Mouse (Mus musculus): ENCODE results near the gene Myh3. TPM values are rescaled to one million over a fixed set of nuclear protein-coding genes. Genes with fewer than 3 reads are reported as not detected.

Myh3 gene
- polyA plus RNA-seq (2015; fragmentation: Nextera tagmentation; extraction: Ambion mirVana), result 1.6 and 1.8 TPM in 2 replicates

DNA sequence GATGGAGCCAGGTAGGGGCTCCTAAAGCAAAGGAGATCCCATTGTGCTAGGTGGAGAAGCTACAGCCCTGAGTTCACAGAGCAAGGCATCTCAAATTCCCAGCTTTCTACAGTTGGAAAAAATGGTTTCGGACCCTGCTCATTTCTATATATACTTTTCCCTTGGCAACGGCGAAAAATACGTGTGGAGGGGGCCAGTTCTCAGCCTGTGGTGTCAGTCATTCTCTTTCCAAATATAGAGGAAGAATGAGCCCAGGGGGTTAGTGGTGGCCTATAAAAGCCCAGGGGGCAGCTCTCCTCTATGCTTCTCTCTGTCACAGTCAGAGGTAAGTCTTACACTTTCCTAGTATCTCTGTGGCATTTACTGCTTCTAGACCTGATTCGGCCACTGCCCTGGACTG, at the start of gene Myh3:
Myh3 (plus strand) TSS at position 301 of the 400 bp plus-strand sequence.
- Histone ChIP-seq H3K36me3 (no peaks in the 10 kb centered on the region), H3K27ac (no peak within 1 kb of the TSS), H3K4me2 (no peak within 1 kb of the TSS), H3K4me1 (replicated peaks) (peaks cover 3% of the 10 kb centered on the region; the same call in 1 of the 2 replicates), H3K4me3 (replicated peaks) (no peak within 1 kb of the TSS), H3K27me3 (peaks cover 3% of the 10 kb centered on the region; the same call in 1 of the 2 replicates), H3K9ac (no peak within 1 kb of the TSS), H3K9me3 (replicated peaks) (no peaks in the 10 kb centered on the region)
- DNase-seq (no peak), ATAC-seq (ENCODE audit: low read depth) (no peak)
- 69% methylated on average over 5 of the region's 5 CpGs for WGBS (ENCODE audit: insufficient replicate concordance)

DNA sequence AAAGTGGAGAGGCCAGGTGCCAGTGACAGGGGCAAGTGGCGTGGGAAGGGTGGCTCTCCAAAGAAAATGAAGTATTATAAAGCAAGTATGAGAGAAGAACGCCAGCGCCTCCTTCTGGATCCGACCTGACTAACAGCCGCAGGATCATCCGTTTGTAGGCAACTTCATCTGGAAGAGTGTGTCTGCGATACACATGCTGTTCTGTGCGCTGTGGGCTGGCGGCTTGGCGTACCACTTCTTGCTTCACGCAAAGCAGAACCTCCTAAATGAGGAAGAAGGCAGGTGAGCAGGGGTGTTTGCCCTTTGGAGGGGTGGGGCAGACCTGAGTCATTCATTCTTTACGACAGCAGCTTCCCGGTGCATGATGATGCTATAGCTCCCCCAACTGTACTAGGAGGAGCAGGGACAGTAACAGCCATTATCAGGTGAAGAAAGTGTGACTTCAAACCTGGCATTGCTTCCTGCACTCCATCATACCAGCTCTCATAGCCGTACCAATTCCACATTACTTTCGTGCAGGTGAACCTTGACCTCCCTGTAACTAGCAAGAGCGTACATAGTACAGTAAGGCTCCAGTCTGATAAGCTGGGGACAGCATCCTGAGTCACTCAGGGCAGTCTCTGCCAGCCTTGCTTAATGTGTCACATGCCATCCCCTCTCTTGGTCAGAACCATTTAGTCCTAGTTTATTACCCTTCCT, 47.0 kb upstream of the Myh3 start:
- no peaks in the 10 kb centered on the region for H3K4me1 ChIP-seq (replicated peaks)
- no peaks in the 10 kb centered on the region for H3K9me3 ChIP-seq (replicated peaks)
- DNase-seq (no peak), ATAC-seq (ENCODE audit: low read depth) (no peak)
- no peaks in the 10 kb centered on the region for H3K27me3 ChIP-seq
- H3K9ac ChIP-seq, result no peak overlapping the region
- no peaks in the 10 kb centered on the region for H3K36me3 ChIP-seq
- H3K27ac ChIP-seq, result no peak overlapping the region
- 36% methylated on average over 16 of the region's 16 CpGs for WGBS (ENCODE audit: insufficient replicate concordance)
- no peak overlapping the region for H3K4me3 ChIP-seq (replicated peaks)
- H3K4me2 ChIP-seq, result no peak overlapping the region

- Histone ChIP-seq H3K4me3 (replicated peaks) (no peak overlapping the region), H3K36me3 (no peaks in the 10 kb centered on the region), H3K9me3 (replicated peaks) (no peaks in the 10 kb centered on the region), H3K9ac (no peak overlapping the region), H3K4me2 (no peak overlapping the region), H3K4me1 (replicated peaks) (no peaks in the 10 kb centered on the region), H3K27me3 (no peaks in the 10 kb centered on the region), H3K27ac (no peak overlapping the region)
- no peak for ATAC-seq (ENCODE audit: low read depth)
- DNase-seq, result no peak
- 62% methylated on average over 2 of the region's 2 CpGs for WGBS (ENCODE audit: insufficient replicate concordance)
These were observed 46.5 kb upstream of the Myh3 start for GRCm38 (mm10) chr11:67031603-67031915.

DNA sequence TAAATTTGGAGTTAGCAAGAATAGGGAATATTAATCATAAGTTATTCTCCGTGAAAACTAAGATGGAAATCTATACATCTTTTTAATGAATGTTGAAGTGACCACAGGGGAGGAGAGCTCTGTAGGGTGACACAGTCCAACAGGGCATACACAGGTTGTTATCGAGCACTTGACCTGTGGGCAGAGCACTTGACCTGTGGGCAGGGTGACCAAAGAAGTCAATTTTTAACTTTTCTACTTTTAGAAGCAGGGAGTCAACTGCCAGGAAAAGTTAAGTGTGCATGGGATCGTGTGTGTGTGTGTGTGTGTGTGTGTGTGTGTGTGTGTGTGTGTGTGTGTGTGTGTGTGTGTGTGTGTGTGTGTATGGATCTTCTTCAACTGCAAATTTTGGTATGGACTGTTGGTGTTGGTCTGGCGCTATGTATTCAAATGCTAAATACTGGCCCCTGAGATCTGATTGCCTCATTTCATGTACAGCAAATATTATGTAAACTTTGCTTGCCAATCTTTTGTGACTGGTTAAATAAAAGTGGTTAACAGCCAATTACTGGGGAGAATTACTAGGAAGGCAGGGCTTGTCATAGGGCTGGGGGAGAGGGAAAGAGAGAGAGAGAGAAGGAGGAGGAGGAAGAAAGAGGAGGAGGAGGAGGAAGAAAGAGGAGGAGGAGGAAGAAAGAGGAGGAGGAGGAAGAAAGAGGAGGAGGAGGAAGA, 43.2 kb upstream of the Myh3 start:
- DNase-seq, result no peak
- Histone ChIP-seq H3K27me3 (no peaks in the 10 kb centered on the region), H3K4me1 (replicated peaks) (no peaks in the 10 kb centered on the region), H3K27ac (no peak overlapping the region), H3K9me3 (replicated peaks) (no peaks in the 10 kb centered on the region), H3K4me3 (replicated peaks) (no peak overlapping the region), H3K36me3 (peaks cover 26% of the 10 kb centered on the region), H3K9ac (no peak overlapping the region), H3K4me2 (no peak overlapping the region)
- whole genome bisulfite sequencing (ENCODE audit: insufficient replicate concordance), result 43% methylated on average over 4 of the region's 4 CpGs
- peak; percentile 73 for ATAC-seq (ENCODE audit: low read depth)

DNA sequence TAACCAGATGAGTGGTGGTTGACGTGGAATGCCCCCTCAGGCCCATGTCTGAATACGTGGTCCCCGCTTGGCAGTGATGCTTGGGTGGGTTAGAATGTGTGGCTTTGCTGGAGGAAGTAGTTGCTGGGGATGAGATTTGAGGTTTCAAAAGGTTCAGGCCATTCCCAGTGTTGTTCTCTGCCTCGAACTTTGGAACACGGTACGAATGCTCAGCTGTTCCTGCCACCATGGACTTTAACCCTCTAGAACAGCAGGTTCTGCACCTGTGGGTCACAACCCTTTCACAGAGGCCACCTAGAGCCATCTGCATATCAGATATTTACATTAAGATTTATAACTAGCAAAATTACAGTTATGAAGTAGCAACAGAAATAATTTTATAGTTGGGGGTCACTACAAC, 41.9 kb upstream of the Myh3 start:
- Histone ChIP-seq H3K27me3 (no peaks in the 10 kb centered on the region), H3K9me3 (replicated peaks) (no peaks in the 10 kb centered on the region), H3K4me3 (replicated peaks) (no peak overlapping the region), H3K9ac (no peak overlapping the region), H3K4me1 (replicated peaks) (no peaks in the 10 kb centered on the region), H3K36me3 (peaks cover 38% of the 10 kb centered on the region), H3K27ac (no peak overlapping the region), H3K4me2 (no peak overlapping the region)
- ATAC-seq (ENCODE audit: low read depth), result no peak
- WGBS (ENCODE audit: insufficient replicate concordance), result 65% methylated on average over 6 of the region's 6 CpGs
- no peak for DNase-seq

DNA sequence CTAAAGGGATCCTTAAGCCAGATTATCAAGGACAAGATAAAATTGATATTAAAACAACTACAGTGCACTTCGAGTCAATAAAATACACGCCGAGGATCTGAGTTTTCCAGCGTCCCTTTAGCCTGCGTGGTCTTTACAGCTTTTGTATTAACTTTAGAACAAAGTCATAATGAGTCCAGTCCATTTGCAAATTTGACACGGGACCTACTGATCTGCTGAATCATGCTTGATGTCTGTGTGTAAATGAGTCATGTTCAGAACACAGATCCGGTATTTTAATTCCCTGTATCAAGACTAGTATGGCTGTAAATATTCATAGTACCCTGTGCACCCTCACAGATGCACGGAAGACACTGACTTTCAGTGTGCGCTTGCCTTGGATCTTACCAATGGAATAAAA, 41.2 kb upstream of the Myh3 start:
- 83% methylated on average over 9 of the region's 9 CpGs for WGBS (ENCODE audit: insufficient replicate concordance)
- DNase-seq, result no peak

GRCm38 (mm10) chr11:67039799-67040198, 38.3 kb upstream of the Myh3 start:
- no peak overlapping the region for H3K4me3 ChIP-seq (replicated peaks)
- no peaks in the 10 kb centered on the region for H3K9me3 ChIP-seq (replicated peaks)
- H3K27me3 ChIP-seq, result no peaks in the 10 kb centered on the region
- 82% methylated on average over 3 of the region's 3 CpGs for WGBS (ENCODE audit: insufficient replicate concordance)
- DNase-seq (no peak), ATAC-seq (ENCODE audit: low read depth) (no peak)
- peaks cover 46% of the 10 kb centered on the region for H3K36me3 ChIP-seq
- no peak overlapping the region for H3K27ac ChIP-seq
- H3K4me1 ChIP-seq (replicated peaks), result peaks cover 12% of the 10 kb centered on the region
- no peak overlapping the region for H3K4me2 ChIP-seq
- H3K9ac ChIP-seq, result no peak overlapping the region

More for the DNA sequence above, 41.2 kb upstream of the Myh3 start:
- H3K4me2 ChIP-seq, result no peak overlapping the region
- H3K4me1 ChIP-seq (replicated peaks), result no peaks in the 10 kb centered on the region
- H3K4me3 ChIP-seq (replicated peaks), result no peak overlapping the region
- no peak overlapping the region for H3K27ac ChIP-seq
- no peaks in the 10 kb centered on the region for H3K9me3 ChIP-seq (replicated peaks)
- peaks cover 45% of the 10 kb centered on the region for H3K36me3 ChIP-seq
- ATAC-seq (ENCODE audit: low read depth), result no peak
- H3K9ac ChIP-seq, result no peak overlapping the region
- H3K27me3 ChIP-seq, result no peaks in the 10 kb centered on the region

DNA sequence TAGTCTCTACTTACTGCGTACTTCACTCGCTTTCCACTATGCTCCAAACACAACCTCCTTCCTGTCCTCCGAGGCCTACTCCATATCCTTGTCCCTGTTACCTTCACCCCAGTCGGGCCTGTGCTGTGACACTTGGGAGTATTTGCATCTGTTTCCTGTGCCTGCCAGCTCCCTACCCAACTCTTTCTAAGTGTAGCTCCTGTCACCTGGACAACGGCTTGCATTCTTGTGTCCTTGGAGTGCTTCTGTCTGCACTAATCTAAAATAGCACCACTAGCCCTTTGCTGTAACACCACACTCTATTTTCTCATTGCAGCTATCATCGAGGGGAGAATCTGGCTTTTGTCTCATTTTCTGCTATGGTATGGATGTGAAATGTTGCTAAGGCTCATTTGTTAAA, 37.6 kb upstream of the Myh3 start:
- Histone ChIP-seq H3K9ac (no peak overlapping the region), H3K4me1 (replicated peaks) (peaks cover 18% of the 10 kb centered on the region), H3K9me3 (replicated peaks) (no peaks in the 10 kb centered on the region), H3K36me3 (peaks cover 47% of the 10 kb centered on the region), H3K27ac (no peak overlapping the region), H3K4me3 (replicated peaks) (no peak overlapping the region), H3K4me2 (no peak overlapping the region), H3K27me3 (no peaks in the 10 kb centered on the region)
- ATAC-seq (ENCODE audit: low read depth) (no peak), DNase-seq (no peak)
- WGBS (ENCODE audit: insufficient replicate concordance), result 77% methylated on average over 6 of the region's 6 CpGs

DNA sequence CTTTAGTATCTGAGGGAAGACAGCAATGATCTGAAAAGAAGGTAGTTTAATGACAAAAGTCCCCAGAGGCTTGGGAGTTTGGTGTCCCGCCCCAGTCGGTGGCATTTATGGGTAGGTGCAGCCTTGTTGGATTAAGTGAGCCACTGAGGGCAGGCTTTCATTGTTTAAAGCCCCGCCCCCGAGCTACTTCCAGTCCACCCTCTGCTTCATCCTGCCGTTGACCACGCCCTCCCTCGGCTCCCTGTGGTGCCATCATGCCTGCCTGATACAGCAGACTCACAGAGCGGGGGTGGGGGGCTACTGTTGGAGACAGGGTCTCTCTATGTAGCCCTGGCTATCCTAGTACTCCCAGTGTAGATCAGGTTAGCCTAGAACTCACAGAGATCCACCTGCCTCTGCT, 35.1 kb upstream of the Myh3 start:
- Histone ChIP-seq H3K27ac (no peak overlapping the region), H3K4me1 (replicated peaks) (peaks cover 22% of the 10 kb centered on the region), H3K9ac (no peak overlapping the region), H3K4me2 (no peak overlapping the region), H3K36me3 (peaks cover 47% of the 10 kb centered on the region), H3K4me3 (replicated peaks) (no peak overlapping the region), H3K27me3 (no peaks in the 10 kb centered on the region), H3K9me3 (replicated peaks) (no peaks in the 10 kb centered on the region)
- ATAC-seq (ENCODE audit: low read depth) (peak; percentile 47; the same call in 1 of the 2 replicates), DNase-seq (no peak)
- WGBS (ENCODE audit: insufficient replicate concordance), result 45% methylated on average over 8 of the region's 8 CpGs

DNA sequence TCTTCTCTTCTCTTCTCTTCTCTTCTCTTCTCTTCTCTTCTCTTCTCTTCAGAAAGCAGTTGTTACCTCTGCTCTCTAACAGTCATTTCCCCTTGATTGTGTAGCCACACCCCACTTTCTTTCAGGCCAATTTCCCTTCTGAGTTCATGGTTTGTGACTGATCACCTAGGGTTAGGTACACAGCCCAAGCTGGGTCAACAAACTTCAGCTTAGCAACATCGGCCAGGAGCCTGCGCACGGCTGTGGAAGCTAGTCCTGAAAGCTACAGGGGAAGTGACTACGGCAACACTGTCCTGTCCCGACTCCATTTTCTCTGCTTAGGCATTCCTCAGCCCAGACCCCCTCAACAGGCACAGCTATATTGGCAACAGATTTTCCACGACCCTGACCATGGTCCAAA, 33.1 kb upstream of the Myh3 start:
- DNase-seq (no peak), ATAC-seq (ENCODE audit: low read depth) (peak; percentile 72)
- Histone ChIP-seq H3K9ac (no peak overlapping the region), H3K9me3 (replicated peaks) (no peaks in the 10 kb centered on the region), H3K4me1 (replicated peaks) (peaks cover 24% of the 10 kb centered on the region), H3K27me3 (no peaks in the 10 kb centered on the region), H3K4me2 (no peak overlapping the region), H3K27ac (no peak overlapping the region), H3K36me3 (peaks cover 30% of the 10 kb centered on the region), H3K4me3 (replicated peaks) (no peak overlapping the region)
- 70% methylated on average over 6 of the region's 6 CpGs for WGBS (ENCODE audit: insufficient replicate concordance)

DNA sequence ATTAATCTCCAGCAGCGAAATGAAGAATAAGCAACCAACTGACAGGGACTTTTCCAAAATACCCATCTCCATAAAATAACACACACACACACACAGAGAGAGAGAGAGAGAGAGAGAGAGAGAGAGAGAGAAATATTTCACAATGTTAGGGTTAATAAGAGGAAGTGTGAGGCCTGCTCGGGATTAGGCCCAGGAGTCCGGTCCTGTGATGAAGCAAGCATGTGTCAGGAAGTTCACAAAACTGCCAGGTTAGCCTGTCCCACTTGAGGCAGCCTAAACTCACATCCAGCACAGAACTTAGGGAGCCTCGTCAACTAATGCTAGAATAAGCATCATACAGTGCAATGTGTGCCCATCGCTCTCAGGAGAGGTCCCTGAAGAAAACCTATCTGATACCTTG, 30.9 kb upstream of the Myh3 start:
- WGBS (ENCODE audit: insufficient replicate concordance), result 57% methylated on average over 5 of the region's 5 CpGs
- Histone ChIP-seq H3K4me3 (replicated peaks) (no peak overlapping the region), H3K4me1 (replicated peaks) (peaks cover 31% of the 10 kb centered on the region), H3K9me3 (replicated peaks) (no peaks in the 10 kb centered on the region), H3K27ac (no peak overlapping the region), H3K4me2 (no peak overlapping the region), H3K27me3 (no peaks in the 10 kb centered on the region), H3K9ac (no peak overlapping the region), H3K36me3 (0 out of 2 replicates have a peak, but pooled peaks cover 10% of the 10 kb centered on the region)
- ATAC-seq (ENCODE audit: low read depth) (no peak), DNase-seq (no peak)

DNA sequence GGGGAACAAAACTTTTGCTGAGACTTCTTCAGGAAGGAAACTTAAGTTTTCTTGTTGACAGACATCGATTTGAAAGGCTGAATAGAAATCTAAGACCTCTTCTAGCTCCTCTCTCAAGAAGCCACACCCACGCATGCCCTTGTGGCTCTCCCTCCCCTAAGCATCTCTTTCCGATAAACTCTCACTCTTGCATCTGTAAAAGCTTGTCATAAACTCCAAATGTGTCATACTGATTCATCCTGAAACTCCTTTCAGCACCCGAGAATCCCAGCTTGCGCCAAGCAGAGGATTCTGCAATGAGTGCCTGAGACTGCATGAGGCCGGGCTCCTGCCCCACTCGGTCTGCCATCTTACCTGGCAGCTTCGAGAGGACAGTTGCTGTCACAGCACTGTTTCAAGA, 29.6 kb upstream of the Myh3 start:
- DNase-seq, result no peak
- H3K4me1 ChIP-seq (replicated peaks), result peaks cover 31% of the 10 kb centered on the region
- H3K36me3 ChIP-seq, result 0 out of 2 replicates have a peak, but pooled peaks cover 10% of the 10 kb centered on the region
- 78% methylated on average over 8 of the region's 8 CpGs for WGBS (ENCODE audit: insufficient replicate concordance)
- no peaks in the 10 kb centered on the region for H3K9me3 ChIP-seq (replicated peaks)
- H3K9ac ChIP-seq, result no peak overlapping the region
- H3K4me3 ChIP-seq (replicated peaks), result no peak overlapping the region
- H3K27me3 ChIP-seq, result no peaks in the 10 kb centered on the region
- no peak overlapping the region for H3K4me2 ChIP-seq
- ATAC-seq (ENCODE audit: low read depth), result no peak
- H3K27ac ChIP-seq, result no peak overlapping the region

Data from liver, embryonic 13.5 days (tissue).